Mouse (Mus musculus): ENCODE measurements at regions not wholly inside any gene's neighbourhood (a gene's known extent, or its start where the extent isn't known, plus 50 kb on each side); places are given as distances from the start of the nearest gene placed in this dataset.

- no peak for TF ChIP-seq POLR2A (IDR thresholded peaks at IDR 0.05; ENCODE audit: low read depth, low read length)
- no peak for TF ChIP-seq CTCF (IDR thresholded peaks at IDR 0.05; ENCODE audit: extremely low read depth, insufficient read length, insufficient replicate concordance, low read depth, low read length)
- Histone ChIP-seq H3K4me1 (ENCODE audit: control insufficient read depth, insufficient read depth, insufficient read length, low read length) (no peaks in the 10 kb centered on the region; the same call in 1 of the 2 replicates), H3K4me3 (ENCODE audit: low read depth, low read length) (no peak overlapping the region), H3K27ac (ENCODE audit: insufficient read depth, low read depth, low read length) (no peak overlapping the region), H3K36me3 (ENCODE audit: control insufficient read depth, insufficient read depth, low read length) (no peaks in the 10 kb centered on the region), H3K27me3 (ENCODE audit: control insufficient read depth, insufficient read depth, low read length) (no peaks in the 10 kb centered on the region)
- 68% methylated on average over 7 of the region's 7 CpGs for WGBS
Observed at GRCm38 (mm10) chr3:37842289-37842688, 118.0 kb upstream of the Gm5148 start.

GRCm38 (mm10) chr3:37838896-37839295, 114.6 kb upstream of the Gm5148 start:
- H3K27ac ChIP-seq (ENCODE audit: insufficient read depth, low read depth, low read length), result peak overlapping the region; percentile 53
- no peaks in the 10 kb centered on the region for H3K4me1 ChIP-seq (ENCODE audit: control insufficient read depth, insufficient read depth, insufficient read length, low read length)
- TF ChIP-seq CTCF (IDR thresholded peaks at IDR 0.05; ENCODE audit: extremely low read depth, insufficient read length, insufficient replicate concordance, low read depth, low read length) (no peak), POLR2A (IDR thresholded peaks at IDR 0.05; ENCODE audit: low read depth, low read length) (no peak)
- no peak overlapping the region for H3K4me3 ChIP-seq (ENCODE audit: low read depth, low read length)
- WGBS, result 74% methylated on average over 11 of the region's 11 CpGs
- H3K36me3 ChIP-seq (ENCODE audit: control insufficient read depth, insufficient read depth, low read length), result no peaks in the 10 kb centered on the region
- no peaks in the 10 kb centered on the region for H3K27me3 ChIP-seq (ENCODE audit: control insufficient read depth, insufficient read depth, low read length)

GRCm38 (mm10) chr3:37836749-37837148, 112.5 kb upstream of the Gm5148 start:
- no peaks in the 10 kb centered on the region for H3K27me3 ChIP-seq (ENCODE audit: control insufficient read depth, insufficient read depth, low read length)
- no peaks in the 10 kb centered on the region for H3K36me3 ChIP-seq (ENCODE audit: control insufficient read depth, insufficient read depth, low read length)
- H3K27ac ChIP-seq (ENCODE audit: insufficient read depth, low read depth, low read length), result no peak overlapping the region
- TF ChIP-seq POLR2A (IDR thresholded peaks at IDR 0.05; ENCODE audit: low read depth, low read length), result no peak
- TF ChIP-seq CTCF (IDR thresholded peaks at IDR 0.05; ENCODE audit: extremely low read depth, insufficient read length, insufficient replicate concordance, low read depth, low read length), result no peak
- H3K4me1 ChIP-seq (ENCODE audit: control insufficient read depth, insufficient read depth, insufficient read length, low read length), result no peaks in the 10 kb centered on the region
- 52% methylated on average over 5 of the region's 5 CpGs for WGBS
- no peak overlapping the region for H3K4me3 ChIP-seq (ENCODE audit: low read depth, low read length)

GRCm38 (mm10) chr3:37835687-37836086, 111.4 kb upstream of the Gm5148 start:
- no peaks in the 10 kb centered on the region for H3K36me3 ChIP-seq (ENCODE audit: control insufficient read depth, insufficient read depth, low read length)
- no peak overlapping the region for H3K27ac ChIP-seq (ENCODE audit: insufficient read depth, low read depth, low read length)
- H3K4me3 ChIP-seq (ENCODE audit: low read depth, low read length), result no peak overlapping the region
- 84% methylated on average over 2 of the region's 2 CpGs for WGBS
- no peaks in the 10 kb centered on the region for H3K27me3 ChIP-seq (ENCODE audit: control insufficient read depth, insufficient read depth, low read length)
- H3K4me1 ChIP-seq (ENCODE audit: control insufficient read depth, insufficient read depth, insufficient read length, low read length), result no peaks in the 10 kb centered on the region
- TF ChIP-seq CTCF (IDR thresholded peaks at IDR 0.05; ENCODE audit: extremely low read depth, insufficient read length, insufficient replicate concordance, low read depth, low read length), result no peak
- no peak for TF ChIP-seq POLR2A (IDR thresholded peaks at IDR 0.05; ENCODE audit: low read depth, low read length)

- Histone ChIP-seq H3K4me3 (ENCODE audit: low read depth, low read length) (no peak overlapping the region), H3K27ac (ENCODE audit: insufficient read depth, low read depth, low read length) (no peak overlapping the region), H3K36me3 (ENCODE audit: control insufficient read depth, insufficient read depth, low read length) (no peaks in the 10 kb centered on the region), H3K27me3 (ENCODE audit: control insufficient read depth, insufficient read depth, low read length) (no peaks in the 10 kb centered on the region), H3K4me1 (ENCODE audit: control insufficient read depth, insufficient read depth, insufficient read length, low read length) (no peaks in the 10 kb centered on the region)
- WGBS, result 91% methylated on average over 5 of the region's 5 CpGs
- TF ChIP-seq CTCF (IDR thresholded peaks at IDR 0.05; ENCODE audit: extremely low read depth, insufficient read length, insufficient replicate concordance, low read depth, low read length) (no peak), POLR2A (IDR thresholded peaks at IDR 0.05; ENCODE audit: low read depth, low read length) (no peak)
Observed at GRCm38 (mm10) chr3:37835135-37835534, 110.8 kb upstream of the Gm5148 start.

- Histone ChIP-seq H3K4me3 (ENCODE audit: low read depth, low read length) (no peak overlapping the region), H3K4me1 (ENCODE audit: control insufficient read depth, insufficient read depth, insufficient read length, low read length) (no peaks in the 10 kb centered on the region), H3K27ac (ENCODE audit: insufficient read depth, low read depth, low read length) (no peak overlapping the region), H3K27me3 (ENCODE audit: control insufficient read depth, insufficient read depth, low read length) (no peaks in the 10 kb centered on the region), H3K36me3 (ENCODE audit: control insufficient read depth, insufficient read depth, low read length) (no peaks in the 10 kb centered on the region)
- TF ChIP-seq CTCF (IDR thresholded peaks at IDR 0.05; ENCODE audit: extremely low read depth, insufficient read length, insufficient replicate concordance, low read depth, low read length) (no peak), POLR2A (IDR thresholded peaks at IDR 0.05; ENCODE audit: low read depth, low read length) (no peak)
- 72% methylated on average over 3 of the region's 3 CpGs for WGBS
Observed at GRCm38 (mm10) chr3:37834626-37835025, 110.3 kb upstream of the Gm5148 start.

GRCm38 (mm10) chr3:37833387-37833786, 109.1 kb upstream of the Gm5148 start:
- Histone ChIP-seq H3K4me3 (ENCODE audit: low read depth, low read length) (no peak overlapping the region), H3K4me1 (ENCODE audit: control insufficient read depth, insufficient read depth, insufficient read length, low read length) (no peaks in the 10 kb centered on the region), H3K27me3 (ENCODE audit: control insufficient read depth, insufficient read depth, low read length) (no peaks in the 10 kb centered on the region), H3K36me3 (ENCODE audit: control insufficient read depth, insufficient read depth, low read length) (no peaks in the 10 kb centered on the region), H3K27ac (ENCODE audit: insufficient read depth, low read depth, low read length) (no peak overlapping the region)
- no peak for TF ChIP-seq CTCF (IDR thresholded peaks at IDR 0.05; ENCODE audit: extremely low read depth, insufficient read length, insufficient replicate concordance, low read depth, low read length)
- no peak for TF ChIP-seq POLR2A (IDR thresholded peaks at IDR 0.05; ENCODE audit: low read depth, low read length)
- WGBS, result 82% methylated on average over 4 of the region's 4 CpGs

GRCm38 (mm10) chr3:37827546-37827945, 103.3 kb upstream of the Gm5148 start:
- no peak for TF ChIP-seq CTCF (IDR thresholded peaks at IDR 0.05; ENCODE audit: extremely low read depth, insufficient read length, insufficient replicate concordance, low read depth, low read length)
- no peak for TF ChIP-seq POLR2A (IDR thresholded peaks at IDR 0.05; ENCODE audit: low read depth, low read length)
- Histone ChIP-seq H3K27me3 (ENCODE audit: control insufficient read depth, insufficient read depth, low read length) (no peaks in the 10 kb centered on the region), H3K4me3 (ENCODE audit: low read depth, low read length) (no peak overlapping the region), H3K36me3 (ENCODE audit: control insufficient read depth, insufficient read depth, low read length) (no peaks in the 10 kb centered on the region), H3K27ac (ENCODE audit: insufficient read depth, low read depth, low read length) (no peak overlapping the region), H3K4me1 (ENCODE audit: control insufficient read depth, insufficient read depth, insufficient read length, low read length) (no peaks in the 10 kb centered on the region)
- WGBS, result 44% methylated on average over 1 of the region's 1 CpGs
